Mouse (Mus musculus) stomach, embryonic 15.5 days (tissue): ENCODE results near the gene Ttc38. TPM values are rescaled to one million over a fixed set of nuclear protein-coding genes. Genes with fewer than 3 reads are reported as not detected.
A peak's percentile ranks its signal among the peaks of the same experiment; 100 is the strongest.
"Not testable (repeated sequence)": the region's sequence is repeated elsewhere in the genome, so short reads cannot be mapped to it uniquely, and the experiment has no call there.

Experiments
- ATAC-seq: fragments of 200-750 bp; cut with Nextera tagmentation; 2 replicates; pipeline ENCODE4 v1.8.0; 2017; ENCODE audit warnings: low read depth, moderate number of reproducible peaks, moderate TSS enrichment; ENCODE audit not compliant: insufficient read depth, low FRiP score
- H3K27ac ChIP-seq: fragments of 300-500 bp; sonication (generic); 2 replicates; pipeline ENCODE4 v1.5.1; 2015; ENCODE audit warnings: mild to moderate bottlenecking, inconsistent platforms
- H3K27me3 ChIP-seq: fragments of 300-500 bp; sonication (generic); replicated peaks from 2 replicates; pipeline ENCODE4 v1.6.1; 2015; ENCODE audit warnings: inconsistent platforms
- H3K36me3 ChIP-seq: fragments of 300-500 bp; sonication (generic); 2 replicates; pipeline ENCODE4 v1.6.1; 2015; ENCODE audit warnings: inconsistent platforms
- H3K4me1 ChIP-seq: fragments of 300-500 bp; sonication (generic); 2 replicates; pipeline ENCODE4 v1.6.1; 2015; ENCODE audit warnings: inconsistent platforms
- H3K4me2 ChIP-seq: fragments of 300-500 bp; sonication (generic); 2 replicates; pipeline ENCODE4 v1.6.1; 2015; ENCODE audit warnings: mild to moderate bottlenecking, inconsistent platforms
- H3K4me3 ChIP-seq: fragments of 300-500 bp; sonication (generic); replicated peaks from 2 replicates; pipeline ENCODE4 v1.5.1; 2015; ENCODE audit warnings: inconsistent platforms
- H3K9ac ChIP-seq: fragments of 300-500 bp; sonication (generic); 2 replicates; pipeline ENCODE4 v1.6.1; 2015; ENCODE audit warnings: inconsistent platforms
- H3K9me3 ChIP-seq: fragments of 300-500 bp; sonication (generic); 2 replicates; pipeline ENCODE4 v1.6.1; 2016; ENCODE audit warnings: inconsistent platforms
- WGBS: fragments of 180-500 bp; shearing (Covaris S2); methylation state at CpG from one replicate; pipeline ENCODE4 v1.1.7; 2015; 5-methylcytosine and 5-hydroxymethylcytosine counted together
- polyA plus RNA-seq: library from polyadenylated mRNA; unstranded; fragments of >200 nt; fragmentation: Nextera tagmentation; extraction: Ambion mirVana; gene quantifications from 2 replicates; pipeline ENCODE4 v1.2.1, GENCODE M21; 2015

The Ttc38 gene
- polyA plus RNA-seq, 1 experiment from 2014 or later, result 8.3 TPM

DNA sequence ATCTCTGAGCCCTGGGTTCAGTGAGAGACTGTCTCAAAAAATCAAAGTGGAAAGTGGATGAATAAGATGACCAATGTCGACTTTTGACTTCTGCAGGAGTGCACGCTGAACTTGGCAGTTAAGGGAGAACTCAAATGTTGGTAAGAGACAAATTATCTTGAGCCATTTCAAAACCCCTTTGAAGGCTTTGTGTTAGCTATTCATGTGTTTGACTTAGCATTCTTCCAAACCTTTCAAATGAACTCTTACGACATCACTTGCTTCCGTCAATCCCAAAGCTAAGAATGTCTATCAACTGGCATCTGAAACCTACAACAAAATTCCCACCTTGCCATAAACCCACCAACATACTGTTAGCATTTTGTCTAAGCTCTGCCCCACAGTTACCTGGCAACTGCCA is 4.0 kb upstream of the Ttc38 start:
- H3K4me3 ChIP-seq, result no peak overlapping the region
- H3K9ac ChIP-seq, result no peak overlapping the region
- 0 out of 2 replicates have a peak, but pooled peaks cover 6% of the 10 kb centered on the region for H3K4me1 ChIP-seq
- 66% methylated on average over 4 of the region's 4 CpGs for WGBS
- no peak for ATAC-seq
- no peak overlapping the region for H3K4me2 ChIP-seq
- H3K36me3 ChIP-seq, result no peaks in the 10 kb centered on the region
- no peaks in the 10 kb centered on the region for H3K27me3 ChIP-seq
- no peak overlapping the region; the same call in 1 of the 2 replicates for H3K27ac ChIP-seq
- H3K9me3 ChIP-seq, result no peaks in the 10 kb centered on the region

DNA sequence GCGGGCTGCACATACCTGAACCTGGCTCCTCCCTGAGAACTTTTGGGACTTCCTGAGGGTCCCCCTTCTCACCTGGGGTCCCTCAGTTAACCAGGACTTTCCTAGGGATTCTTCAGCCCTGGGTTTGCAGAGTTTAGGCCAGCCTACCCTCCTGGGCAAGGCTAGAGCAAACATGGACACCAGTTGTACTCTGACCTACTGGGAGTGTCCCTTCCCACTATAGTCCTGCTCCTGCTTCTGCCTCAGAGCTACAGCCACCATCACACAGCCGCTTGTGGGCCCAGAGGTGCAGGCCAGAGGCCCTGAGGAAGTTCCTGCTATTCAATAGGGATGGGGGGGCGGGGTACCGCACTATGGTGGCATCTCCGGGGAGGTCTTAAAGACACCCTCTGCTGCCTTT is 2.6 kb upstream of the Ttc38 start:
- Histone ChIP-seq H3K4me2 (no peak overlapping the region), H3K4me1 (0 out of 2 replicates have a peak, but pooled peaks cover 6% of the 10 kb centered on the region), H3K9ac (no peak overlapping the region), H3K27ac (no peak overlapping the region), H3K9me3 (no peaks in the 10 kb centered on the region), H3K36me3 (no peaks in the 10 kb centered on the region), H3K4me3 (no peak overlapping the region), H3K27me3 (no peaks in the 10 kb centered on the region)
- ATAC-seq, result no peak
- WGBS, result 71% methylated on average over 5 of the region's 5 CpGs

DNA sequence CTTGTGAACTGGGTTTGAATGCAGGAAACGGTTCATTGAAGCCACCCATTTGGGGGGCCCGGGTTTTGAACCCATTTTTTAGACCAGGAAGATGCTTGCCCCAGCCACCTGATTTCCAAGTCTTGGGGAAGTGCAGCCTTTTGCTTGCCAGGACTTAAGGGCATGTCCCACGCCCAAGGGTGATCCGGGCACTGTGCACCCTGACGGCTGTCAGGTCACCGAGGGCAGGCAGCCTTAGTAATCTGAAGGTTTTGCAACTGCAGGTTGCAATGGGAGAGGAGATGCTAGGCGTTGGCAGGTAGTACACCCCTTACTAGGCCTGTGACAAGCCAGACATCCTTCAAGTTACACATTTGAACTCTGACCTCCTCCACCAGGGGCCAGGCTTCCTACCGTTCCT is 493 bp downstream of the Ttc38 start:
- H3K9ac ChIP-seq, result no peak overlapping the region
- H3K4me1 ChIP-seq, result 0 out of 2 replicates have a peak, but pooled peaks cover 6% of the 10 kb centered on the region
- no peak overlapping the region for H3K27ac ChIP-seq
- no peak for ATAC-seq
- no peaks in the 10 kb centered on the region for H3K9me3 ChIP-seq
- 39% methylated on average over 8 of the region's 8 CpGs for WGBS
- no peaks in the 10 kb centered on the region for H3K27me3 ChIP-seq
- peak overlapping the region; percentile 51 for H3K4me3 ChIP-seq
- peak overlapping the region; percentile 78 for H3K4me2 ChIP-seq
- H3K36me3 ChIP-seq, result no peaks in the 10 kb centered on the region

DNA sequence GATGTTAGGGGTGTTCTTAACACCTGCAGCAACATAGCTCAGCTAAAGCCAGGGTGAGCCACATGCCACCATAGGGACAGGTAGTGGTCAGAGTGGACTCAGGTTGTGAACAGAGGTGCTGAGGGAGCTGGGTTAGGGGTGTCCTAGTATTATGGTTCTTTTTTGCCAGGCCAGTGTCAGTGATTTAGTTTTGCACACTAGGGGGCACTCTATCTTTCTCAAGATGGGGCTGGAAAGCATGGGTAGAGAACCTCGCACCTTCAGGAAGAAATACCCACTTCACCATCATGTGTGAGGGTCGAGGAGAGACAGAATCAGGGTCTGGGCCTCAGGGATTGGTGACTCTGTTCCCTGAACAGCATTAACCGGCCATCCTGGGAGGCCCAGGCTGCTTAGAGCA is 3.2 kb downstream of the Ttc38 start:
- no peak for ATAC-seq
- Histone ChIP-seq H3K36me3 (no peaks in the 10 kb centered on the region), H3K4me2 (no peak overlapping the region), H3K9me3 (no peaks in the 10 kb centered on the region), H3K27ac (no peak overlapping the region), H3K27me3 (no peaks in the 10 kb centered on the region), H3K4me3 (no peak overlapping the region), H3K9ac (no peak overlapping the region), H3K4me1 (0 out of 2 replicates have a peak, but pooled peaks cover 6% of the 10 kb centered on the region)
- 48% methylated on average over 3 of the region's 3 CpGs for WGBS

DNA sequence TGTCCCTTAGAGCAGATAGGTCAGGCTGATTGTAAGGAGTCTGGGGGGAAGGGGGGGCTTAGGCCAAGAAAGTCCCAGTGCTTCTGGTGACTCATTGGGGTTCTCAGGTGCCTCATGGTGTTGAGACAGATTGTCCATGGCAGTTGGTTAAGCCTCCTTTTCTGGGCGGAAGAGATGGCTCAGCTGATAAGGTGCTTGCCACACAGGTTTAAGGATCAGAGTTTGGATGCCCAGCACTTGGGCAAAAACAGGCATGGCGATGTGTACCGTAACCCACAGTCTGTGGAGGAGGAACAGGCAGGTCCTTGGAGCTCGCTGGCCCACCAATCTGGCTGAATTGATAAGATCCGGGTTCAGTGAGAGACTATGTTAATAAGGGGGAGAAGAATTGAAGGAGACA is 4.8 kb downstream of the Ttc38 start:
- Histone ChIP-seq H3K4me3 (no peak overlapping the region), H3K9me3 (no peaks in the 10 kb centered on the region), H3K9ac (no peak overlapping the region), H3K4me1 (0 out of 2 replicates have a peak, but pooled peaks cover 2% of the 10 kb centered on the region), H3K4me2 (no peak overlapping the region), H3K27me3 (no peaks in the 10 kb centered on the region), H3K27ac (no peak overlapping the region), H3K36me3 (no peaks in the 10 kb centered on the region)
- ATAC-seq, result no peak
- 85% methylated on average over 5 of the region's 5 CpGs for WGBS

DNA sequence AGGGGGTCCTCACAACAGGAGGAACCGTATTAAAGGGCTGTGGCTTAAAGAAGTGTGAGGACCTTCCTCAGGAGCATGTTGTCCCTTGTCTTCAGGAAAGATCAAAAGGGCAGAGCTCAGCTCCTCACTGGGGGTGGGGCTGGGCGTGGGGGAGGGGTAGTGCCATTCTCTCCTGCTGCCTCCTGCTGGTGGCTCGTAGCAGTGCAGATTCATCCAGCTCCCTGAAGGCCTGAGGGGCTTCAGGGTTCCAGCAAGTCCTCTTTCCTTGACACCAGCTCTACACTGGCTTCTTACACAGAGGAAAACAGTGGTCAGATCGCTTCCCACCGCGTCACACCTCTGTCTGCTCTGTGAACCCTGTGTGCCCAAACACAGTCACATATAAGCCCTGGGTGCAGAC is 8.9 kb downstream of the Ttc38 start:
- Histone ChIP-seq H3K9me3 (no peaks in the 10 kb centered on the region), H3K4me2 (no peak overlapping the region), H3K27ac (no peak overlapping the region), H3K4me3 (no peak overlapping the region), H3K27me3 (no peaks in the 10 kb centered on the region), H3K4me1 (no peaks in the 10 kb centered on the region), H3K9ac (no peak overlapping the region), H3K36me3 (no peaks in the 10 kb centered on the region)
- WGBS, result 40% methylated on average over 6 of the region's 6 CpGs
- no peak for ATAC-seq

DNA sequence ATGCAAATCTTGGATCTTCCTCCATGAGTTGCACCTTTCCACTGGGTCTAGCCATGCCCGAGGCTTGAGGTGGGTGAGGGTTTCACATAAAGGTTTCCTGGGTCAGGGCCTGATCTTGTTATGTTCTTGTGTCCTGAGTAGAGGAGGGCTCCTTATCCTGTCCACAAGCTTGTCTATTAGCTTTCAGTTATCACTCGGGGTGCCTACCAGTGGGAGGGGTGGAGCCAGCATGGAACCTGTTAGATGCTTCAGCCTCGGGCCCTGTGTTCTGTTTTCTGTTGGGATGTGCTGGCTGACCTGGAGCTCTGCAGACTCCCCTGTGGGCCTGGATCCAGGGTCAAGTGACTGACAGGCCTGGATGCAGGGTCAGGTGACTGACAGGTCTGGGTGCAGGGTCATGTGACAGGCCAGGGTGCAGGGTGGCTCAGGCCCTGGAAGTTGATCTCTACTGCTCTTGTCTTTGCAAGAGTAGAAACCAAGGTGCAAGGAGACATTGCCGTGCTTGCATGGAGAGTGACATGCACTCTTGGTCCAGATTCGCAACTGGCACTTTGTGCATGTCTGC is 9.8 kb downstream of the Ttc38 start:
- Histone ChIP-seq H3K9me3 (no peaks in the 10 kb centered on the region), H3K9ac (no peak overlapping the region), H3K4me2 (no peak overlapping the region), H3K27ac (no peak overlapping the region), H3K36me3 (no peaks in the 10 kb centered on the region), H3K4me3 (no peak overlapping the region), H3K27me3 (no peaks in the 10 kb centered on the region), H3K4me1 (no peaks in the 10 kb centered on the region)
- peak; percentile 27; the same call in 1 of the 2 replicates for ATAC-seq
- 70% methylated on average over 5 of the region's 5 CpGs for WGBS

DNA sequence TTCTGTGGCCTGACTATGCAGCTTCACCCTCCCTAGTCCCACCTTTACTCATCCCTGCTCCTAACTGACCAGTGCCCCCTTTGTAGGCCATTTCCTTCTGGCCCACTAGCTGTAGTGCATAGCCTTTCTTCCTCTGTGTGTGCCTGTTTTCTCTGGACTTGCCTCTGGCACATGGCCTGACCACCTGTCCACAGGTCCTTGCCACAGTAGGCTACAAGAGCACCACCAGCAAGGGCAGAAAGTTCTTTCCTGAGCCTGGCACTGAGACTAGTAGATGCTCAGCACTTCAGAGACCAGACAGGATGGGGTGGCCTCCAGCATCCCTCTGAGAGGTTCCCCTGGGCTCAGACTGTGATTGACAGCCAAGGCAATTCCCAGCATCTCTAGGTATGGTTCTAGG is 13.0 kb downstream of the Ttc38 start:
- Histone ChIP-seq H3K4me1 (no peaks in the 10 kb centered on the region), H3K9me3 (no peaks in the 10 kb centered on the region), H3K9ac (no peak overlapping the region), H3K27ac (no peak overlapping the region), H3K4me2 (no peak overlapping the region), H3K36me3 (no peaks in the 10 kb centered on the region), H3K27me3 (no peaks in the 10 kb centered on the region), H3K4me3 (no peak overlapping the region)
- ATAC-seq, result no peak

DNA sequence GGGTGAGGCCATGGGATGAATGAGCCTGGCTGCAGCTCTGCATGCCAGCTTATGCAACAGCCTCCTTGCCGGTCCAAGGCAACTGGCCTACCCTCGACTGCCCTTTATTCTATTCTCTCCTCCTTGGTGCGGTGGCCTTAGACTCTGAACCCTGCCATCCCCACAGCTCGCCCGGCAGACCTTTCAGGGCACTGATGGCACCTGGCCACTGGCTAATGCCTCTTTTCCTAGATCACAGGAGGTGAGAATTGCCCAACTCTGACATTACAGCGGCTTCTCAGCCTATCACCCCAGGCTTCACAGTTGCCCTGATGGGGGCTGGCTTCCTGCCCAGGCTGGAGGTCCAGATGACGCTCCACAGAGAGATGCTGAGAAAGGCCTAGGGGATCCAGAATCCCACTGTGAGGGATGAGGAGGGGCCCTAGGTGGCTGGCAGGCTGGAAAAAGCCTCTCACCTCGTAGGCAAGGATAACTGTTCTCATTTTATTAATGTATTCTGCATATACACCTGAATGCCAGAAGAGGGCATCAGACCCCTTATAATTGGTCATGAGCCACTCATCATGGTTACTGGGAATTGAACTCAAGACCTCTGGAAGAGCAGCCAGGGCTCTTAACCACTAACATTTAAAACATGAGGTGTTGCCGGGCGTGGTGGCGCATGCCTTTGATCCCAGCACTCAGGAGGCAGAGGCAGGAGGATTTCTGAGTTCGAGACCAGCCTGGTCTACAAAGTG is 19.7 kb downstream of the Ttc38 start:
- WGBS, result 77% methylated on average over 12 of the region's 12 CpGs
- Histone ChIP-seq H3K4me3 (no peak overlapping the region), H3K9ac (no peak overlapping the region), H3K27me3 (no peaks in the 10 kb centered on the region), H3K36me3 (no peaks in the 10 kb centered on the region), H3K4me1 (no peaks in the 10 kb centered on the region), H3K9me3 (no peaks in the 10 kb centered on the region), H3K27ac (no peak overlapping the region), H3K4me2 (no peak overlapping the region)
- no peak for ATAC-seq

DNA sequence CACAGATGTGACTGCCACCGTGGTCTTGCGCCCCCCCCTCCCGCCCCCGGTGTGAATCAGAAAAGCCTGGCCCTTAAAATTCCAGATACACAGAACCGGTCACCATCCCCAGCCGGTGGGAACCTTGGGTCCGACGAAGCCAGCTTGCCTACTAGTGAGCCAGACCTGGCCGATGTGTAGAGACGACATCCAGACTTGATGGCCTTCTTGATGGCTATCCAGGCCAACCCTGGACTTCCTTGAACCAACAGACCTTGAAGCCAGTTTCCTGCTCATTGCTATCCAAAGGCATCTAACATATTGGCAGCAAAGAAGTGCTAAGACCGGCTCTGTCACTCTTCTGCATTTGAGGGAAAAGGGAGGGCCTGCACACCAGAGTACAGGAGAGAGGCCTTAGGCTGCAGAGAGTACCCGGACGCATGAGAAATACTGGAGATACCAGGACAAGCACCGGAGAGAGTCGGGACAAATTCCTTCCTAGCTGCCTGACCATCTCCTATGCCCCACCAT is 26.9 kb downstream of the Ttc38 start:
- Histone ChIP-seq H3K27me3 (no peaks in the 10 kb centered on the region), H3K9me3 (no peaks in the 10 kb centered on the region), H3K4me1 (peaks cover 15% of the 10 kb centered on the region; the same call in 1 of the 2 replicates), H3K36me3 (peaks cover 16% of the 10 kb centered on the region), H3K4me2 (peak overlapping the region; percentile 87), H3K27ac (peak overlapping the region; percentile 76), H3K9ac (peak overlapping the region; percentile 77), H3K4me3 (peak overlapping the region; percentile 86)
- 12% methylated on average over 15 of the region's 15 CpGs for WGBS
- ATAC-seq, result peak; percentile 16

DNA sequence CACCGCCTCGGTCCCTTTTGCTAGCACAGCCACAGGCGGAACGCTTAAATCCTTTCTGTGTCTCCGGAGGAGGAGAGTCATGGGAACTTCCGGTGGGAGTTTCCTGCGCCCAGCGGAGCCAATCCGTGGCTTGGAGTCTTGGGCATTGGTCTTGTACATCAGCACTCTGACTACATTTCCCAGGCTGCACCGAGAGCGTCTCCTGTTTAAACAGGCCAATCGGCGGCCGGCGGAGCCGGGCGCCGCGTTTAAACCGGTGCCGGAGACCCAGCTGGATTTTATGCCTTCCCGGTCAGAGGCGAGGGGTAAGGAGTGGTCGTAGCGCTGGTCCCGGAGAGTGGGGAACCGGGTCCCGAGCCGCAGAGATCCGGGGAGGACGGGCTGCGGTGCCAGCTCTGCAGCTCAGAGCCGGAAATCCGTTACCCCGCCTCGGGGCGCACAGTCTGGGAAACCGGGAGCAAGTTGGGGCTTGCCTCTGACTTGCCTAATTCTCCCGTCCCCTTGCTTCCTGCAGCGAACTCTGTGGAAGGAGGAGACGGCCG is 27.5 kb downstream of the Ttc38 start, which contains the start of gene Gtse1:
Gene Gtse1, plus strand, starts transcription at position 256 of the 542 bp plus-strand sequence.
- peak; percentile 99 for ATAC-seq
- Histone ChIP-seq H3K4me1 (peaks cover 15% of the 10 kb centered on the region; the same call in 1 of the 2 replicates), H3K27ac (peak within 1 kb of the TSS; percentile 76), H3K9me3 (no peaks in the 10 kb centered on the region), H3K27me3 (no peaks in the 10 kb centered on the region), H3K4me2 (peak within 1 kb of the TSS; percentile 87), H3K9ac (peak within 1 kb of the TSS; percentile 77), H3K4me3 (peak within 1 kb of the TSS; percentile 86), H3K36me3 (peaks cover 21% of the 10 kb centered on the region)
- under 1% methylated on average over 42 of the region's 42 CpGs for whole genome bisulfite sequencing

DNA sequence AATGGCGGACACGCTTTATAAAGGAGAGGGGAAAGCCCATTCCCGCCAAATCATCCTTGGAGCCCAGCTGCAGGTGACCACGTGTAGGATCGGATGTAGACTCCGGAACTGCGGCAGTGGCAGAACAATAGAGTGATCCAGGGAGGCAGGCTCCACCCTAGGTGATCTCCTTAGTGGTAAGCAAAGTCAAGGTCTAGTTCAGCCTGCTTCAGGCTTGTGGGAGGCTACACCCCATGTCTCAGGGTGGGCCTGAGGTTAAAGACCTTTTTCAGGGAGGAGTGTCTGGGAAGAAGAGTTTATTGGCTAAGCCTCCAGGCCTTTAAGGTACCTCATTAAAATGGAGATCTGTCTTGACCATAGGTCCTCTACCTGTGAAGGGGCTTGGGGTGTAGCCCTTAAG is 33.8 kb downstream of the Ttc38 start:
- not testable (repeated sequence) for H3K27me3 ChIP-seq, H3K27ac ChIP-seq, H3K9ac ChIP-seq, H3K4me2 ChIP-seq, ATAC-seq, H3K4me3 ChIP-seq, H3K4me1 ChIP-seq, H3K9me3 ChIP-seq
- peaks cover 56% of the 10 kb centered on the region for H3K36me3 ChIP-seq
- 95% methylated on average over 7 of the region's 7 CpGs for WGBS
